Mouse (Mus musculus): Measurements from ENCODE around the gene Arhgap10. TPM values are rescaled to one million over a fixed set of nuclear protein-coding genes. Genes with fewer than 3 reads are reported as not detected.

The Arhgap10 gene
- 2.6 TPM for polyA plus RNA-seq (2017; shearing (Covaris generic))

DNA sequence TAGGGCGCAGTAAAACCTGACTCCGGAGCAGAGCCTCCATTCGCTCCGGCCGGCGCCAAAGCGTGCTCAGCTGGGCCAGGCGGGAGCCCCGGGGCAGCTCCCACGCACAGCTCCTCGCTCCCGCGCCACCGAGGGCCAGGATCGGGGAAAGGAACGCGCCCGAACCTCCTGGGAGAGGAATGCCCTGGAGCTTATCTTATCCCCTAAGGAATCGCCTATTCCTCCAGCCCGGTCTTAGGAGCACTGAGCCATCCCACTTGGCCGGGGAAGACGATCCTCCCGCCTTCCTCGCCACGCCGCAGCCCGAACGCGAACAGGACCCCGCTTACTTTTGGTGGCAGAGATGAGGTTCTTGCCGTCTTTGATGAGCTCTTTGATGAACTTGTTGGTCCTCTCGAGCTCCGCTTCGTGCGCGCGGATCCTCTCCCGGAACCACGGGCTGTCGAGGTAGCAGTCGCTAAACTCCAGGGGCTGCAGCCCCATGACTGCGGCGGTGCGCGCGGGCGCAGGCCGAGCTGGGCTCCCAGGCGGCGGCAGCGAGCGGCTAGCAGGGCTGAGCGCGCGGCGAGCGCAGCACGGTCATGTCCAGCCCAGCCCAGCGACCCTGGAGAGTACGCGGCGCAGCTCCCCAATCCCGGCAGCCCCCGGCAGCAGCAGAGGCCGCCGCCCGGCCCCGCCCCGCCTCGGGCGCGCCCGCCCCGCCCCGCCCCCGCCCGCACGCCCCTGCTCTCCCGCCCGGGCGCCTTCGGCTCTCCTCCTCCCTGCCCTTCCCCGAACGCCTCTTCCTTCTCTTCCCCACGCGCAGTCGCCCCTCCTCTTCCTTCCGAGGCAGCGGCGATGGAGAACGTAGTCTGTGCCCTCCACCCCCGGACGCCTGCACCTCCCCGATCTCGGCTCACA lies at the start of gene Arhgap10:
TSS of gene Arhgap10 (minus strand) at position 653 of the 900 bp plus-strand sequence.

DNA sequence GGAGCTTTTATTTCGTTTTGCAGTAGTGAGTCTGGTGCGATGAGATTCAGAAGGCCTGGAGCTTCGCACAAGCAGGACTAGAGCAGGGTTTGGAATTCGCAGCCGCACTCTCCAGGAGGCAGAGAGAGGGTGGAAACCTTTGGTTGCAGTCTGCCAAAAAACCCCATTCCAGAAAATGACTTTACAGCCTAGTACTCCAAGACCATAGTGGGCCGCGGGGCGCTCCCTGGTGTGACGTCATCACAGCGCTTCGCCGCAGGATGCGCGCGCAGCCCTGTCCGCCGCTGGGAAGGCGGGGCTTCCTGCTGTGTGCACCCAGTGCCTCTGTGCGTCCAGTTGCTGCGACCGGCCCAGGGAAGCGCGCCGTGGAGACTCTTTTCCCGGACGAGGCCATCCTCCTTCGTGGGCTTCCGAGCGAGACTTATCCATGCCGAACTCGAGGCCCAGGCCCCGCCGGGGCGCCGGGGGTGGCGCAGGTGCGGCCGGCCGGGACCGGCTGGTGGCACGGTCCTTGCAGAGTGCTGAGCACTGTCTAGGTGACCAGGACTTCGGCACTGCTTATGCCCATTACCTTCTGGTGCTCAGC lies 31.5 kb upstream of the Arhgap10 start, which contains the start of gene Prmt9:
TSS of gene Prmt9 (plus strand) at position 277 of the 586 bp plus-strand sequence.

Other genes with a start within 250 kb of the Arhgap10 start
- gene Prmt9, start 31.4 kb upstream of the Arhgap10 start, polyA plus RNA-seq (2017; shearing (Covaris generic)), result 37.3 TPM
- gene Tmem184c, start 92.7 kb upstream of the Arhgap10 start, polyA plus RNA-seq (2017; shearing (Covaris generic)), result 30.5 TPM
- gene Ednra, start 206.5 kb upstream of the Arhgap10 start, polyA plus RNA-seq (2017; shearing (Covaris generic)), result not detected